Mouse (Mus musculus) stomach, embryonic 14.5 days (tissue): ENCODE measurements at regions not wholly inside any gene's neighbourhood (a gene's known extent, or its start where the extent isn't known, plus 50 kb on each side); places are given as distances from the start of the nearest gene placed in this dataset.
A peak's percentile ranks its signal among the peaks of the same experiment; 100 is the strongest.

Source experiments
- ATAC-seq: fragments of 200-750 bp; cut with Nextera tagmentation; 2 replicates; pipeline ENCODE4 v1.8.0; 2017; ENCODE audit warnings: low read depth, moderate TSS enrichment; ENCODE audit not compliant: insufficient number of reproducible peaks, insufficient read depth, low FRiP score
- H3K27ac ChIP-seq: fragments of 300-500 bp; sonication (generic); 2 replicates; pipeline ENCODE4 v1.5.1; 2014; ENCODE audit warnings: mild to moderate bottlenecking, low read length, moderate library complexity, mixed read lengths
- H3K27me3 ChIP-seq: fragments of 300-500 bp; sonication (generic); 2 replicates; pipeline ENCODE4 v1.6.1; 2014; ENCODE audit warnings: low read length, control low read depth, mixed read lengths; ENCODE audit not compliant: control insufficient read depth, insufficient read depth
- H3K36me3 ChIP-seq: fragments of 300-500 bp; sonication (generic); 2 replicates; pipeline ENCODE4 v1.6.1; 2014; ENCODE audit warnings: mild to moderate bottlenecking, control low read depth, low read length, moderate library complexity, mixed read lengths; ENCODE audit not compliant: control insufficient read depth, insufficient read depth
- H3K4me1 ChIP-seq: fragments of 300-500 bp; sonication (generic); 2 replicates; pipeline ENCODE4 v1.6.1; 2014; ENCODE audit warnings: low read length, control low read depth, mixed read lengths; ENCODE audit not compliant: control insufficient read depth, insufficient read depth
- H3K4me2 ChIP-seq: fragments of 300-500 bp; sonication (generic); replicated peaks from 2 replicates; pipeline ENCODE4 v1.6.1; 2014; ENCODE audit warnings: low read depth, low read length, control low read depth
- H3K4me3 ChIP-seq: fragments of 300-500 bp; sonication (generic); 2 replicates; pipeline ENCODE4 v1.5.1; 2014; ENCODE audit warnings: low read depth, low read length, control low read depth
- H3K9ac ChIP-seq: fragments of 300-500 bp; sonication (generic); replicated peaks from 2 replicates; pipeline ENCODE4 v1.6.1; 2014; ENCODE audit warnings: low read depth, mild to moderate bottlenecking, control low read depth, low read length, moderate library complexity, mixed read lengths
- H3K9me3 ChIP-seq: fragments of 300-500 bp; sonication (generic); 2 replicates; pipeline ENCODE4 v1.6.1; 2016; ENCODE audit warnings: low read depth, low read length, control low read depth; ENCODE audit not compliant: control insufficient read depth
- WGBS: fragments of 180-500 bp; shearing (Covaris S2); extraction: QIAGEN DNeasy Blood & Tissue Kit; methylation state at CpG from one replicate; pipeline ENCODE4 v1.1.7; 2014; 5-methylcytosine and 5-hydroxymethylcytosine counted together

- no peak for ATAC-seq
- no peak overlapping the region for H3K27ac ChIP-seq
- H3K4me2 ChIP-seq, result no peak overlapping the region
- H3K9ac ChIP-seq, result no peak overlapping the region
- no peaks in the 10 kb centered on the region for H3K36me3 ChIP-seq
- no peak overlapping the region for H3K4me3 ChIP-seq
- 61% methylated on average over 2 of the region's 2 CpGs for WGBS
- H3K4me1 ChIP-seq, result no peaks in the 10 kb centered on the region
- H3K9me3 ChIP-seq, result no peaks in the 10 kb centered on the region
- no peaks in the 10 kb centered on the region for H3K27me3 ChIP-seq
Measured at GRCm38 (mm10) chr6:93045524-93045923, 102.2 kb upstream of the Adamts9 start.

DNA sequence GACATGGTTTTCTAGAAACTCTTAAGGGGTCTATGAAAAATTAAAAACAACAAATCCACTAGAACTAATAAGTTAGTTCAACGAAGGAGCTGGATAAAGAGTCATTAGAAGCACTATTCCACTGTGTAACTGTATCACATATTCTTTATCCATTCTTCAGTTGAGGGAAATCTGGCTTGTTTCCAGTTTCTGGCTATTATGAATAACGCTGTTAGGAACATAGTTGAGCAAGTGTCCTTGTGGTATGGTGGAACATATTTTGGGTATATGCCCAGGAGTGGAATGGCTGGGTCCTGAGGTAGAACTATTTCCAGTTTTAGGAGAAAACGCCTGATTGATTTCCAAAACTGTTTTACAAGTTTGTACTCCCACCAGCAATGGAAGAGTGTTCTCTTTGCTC is 97.7 kb upstream of the Adamts9 start:
- WGBS, result 82% methylated on average over 3 of the region's 3 CpGs
- no peak for ATAC-seq

GRCm38 (mm10) chr6:93031812-93032330 is 88.6 kb upstream of the Adamts9 start:
- WGBS, result 86% methylated on average over 1 of the region's 1 CpGs
- no peak overlapping the region for H3K4me2 ChIP-seq
- no peaks in the 10 kb centered on the region for H3K27me3 ChIP-seq
- no peaks in the 10 kb centered on the region for H3K9me3 ChIP-seq
- H3K27ac ChIP-seq, result no peak overlapping the region
- H3K9ac ChIP-seq, result no peak overlapping the region
- no peak overlapping the region for H3K4me3 ChIP-seq
- ATAC-seq, result no peak
- H3K36me3 ChIP-seq, result no peaks in the 10 kb centered on the region
- no peaks in the 10 kb centered on the region for H3K4me1 ChIP-seq

More for the DNA sequence above, 97.7 kb upstream of the Adamts9 start:
- Histone ChIP-seq H3K9me3 (no peaks in the 10 kb centered on the region), H3K4me2 (no peak overlapping the region), H3K9ac (no peak overlapping the region), H3K27ac (no peak overlapping the region), H3K4me1 (no peaks in the 10 kb centered on the region), H3K4me3 (no peak overlapping the region), H3K27me3 (no peaks in the 10 kb centered on the region), H3K36me3 (no peaks in the 10 kb centered on the region)

DNA sequence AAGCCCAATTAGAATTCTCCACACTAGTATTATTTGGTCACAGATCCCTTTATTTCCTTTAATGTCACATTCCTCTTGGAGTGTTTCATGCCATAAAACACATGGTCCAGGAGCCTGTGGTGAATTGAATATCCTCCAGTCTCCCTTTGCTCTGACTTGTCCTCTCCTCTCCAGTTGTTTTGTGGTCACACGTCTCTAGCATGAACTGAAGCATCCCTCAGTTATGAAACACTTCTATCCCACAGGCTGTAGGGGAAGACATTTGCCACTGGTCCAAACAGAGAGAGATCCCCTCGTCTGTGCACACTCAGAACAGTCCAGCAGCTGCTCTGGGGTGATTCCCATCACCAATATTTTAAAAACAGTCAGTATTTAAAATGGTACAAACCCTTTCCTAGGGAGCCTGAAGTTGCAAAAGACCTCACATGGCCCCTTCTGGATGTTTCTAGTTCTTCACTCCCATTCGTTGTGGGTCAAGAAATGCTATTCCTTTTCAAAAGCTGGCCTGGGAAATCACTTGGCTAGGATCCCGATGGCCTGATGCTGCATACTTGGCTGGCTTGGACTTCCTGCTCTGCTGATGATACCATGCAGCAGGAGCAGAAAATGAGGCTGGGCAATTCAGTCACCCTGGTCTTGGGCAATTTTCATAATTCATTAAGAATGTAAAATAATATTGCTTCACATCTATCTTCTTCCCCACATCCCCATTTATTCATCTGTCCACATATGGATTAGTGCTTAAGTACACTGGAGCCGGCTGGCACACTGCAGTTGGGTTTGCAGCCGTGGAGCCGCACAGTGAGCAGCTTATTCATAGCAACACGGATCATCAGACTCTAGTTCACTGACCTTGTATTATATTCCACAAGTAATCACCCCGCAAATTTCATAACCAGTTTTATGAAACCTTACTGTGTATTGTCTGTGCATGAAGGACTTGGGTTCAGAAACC is 83.1 kb upstream of the Adamts9 start:
- Histone ChIP-seq H3K36me3 (no peaks in the 10 kb centered on the region), H3K4me3 (no peak overlapping the region), H3K9me3 (no peaks in the 10 kb centered on the region), H3K27ac (0 out of 2 replicates have a peak overlapping the region, but pooled peaks have one; percentile 33), H3K4me1 (peaks cover 5% of the 10 kb centered on the region), H3K9ac (no peak overlapping the region), H3K27me3 (no peaks in the 10 kb centered on the region), H3K4me2 (no peak overlapping the region)
- WGBS, result 48% methylated on average over 9 of the region's 9 CpGs
- ATAC-seq, result no peak

GRCm38 (mm10) chr6:93014534-93014933 is 71.2 kb upstream of the Adamts9 start:
- H3K27me3 ChIP-seq, result no peaks in the 10 kb centered on the region
- no peak overlapping the region for H3K4me2 ChIP-seq
- H3K36me3 ChIP-seq, result no peaks in the 10 kb centered on the region
- 0 out of 2 replicates have a peak, but pooled peaks have one; percentile 53 for ATAC-seq
- H3K4me3 ChIP-seq, result no peak overlapping the region
- WGBS, result 24% methylated on average over 1 of the region's 1 CpGs
- no peak overlapping the region for H3K27ac ChIP-seq
- H3K9ac ChIP-seq, result no peak overlapping the region
- peaks cover 7% of the 10 kb centered on the region; the same call in 1 of the 2 replicates for H3K4me1 ChIP-seq
- no peaks in the 10 kb centered on the region for H3K9me3 ChIP-seq

GRCm38 (mm10) chr6:93011906-93012305 is 68.6 kb upstream of the Adamts9 start:
- H3K9me3 ChIP-seq, result no peaks in the 10 kb centered on the region
- WGBS, result 90% methylated on average over 5 of the region's 5 CpGs
- H3K36me3 ChIP-seq, result no peaks in the 10 kb centered on the region
- H3K4me2 ChIP-seq, result no peak overlapping the region
- H3K27me3 ChIP-seq, result no peaks in the 10 kb centered on the region
- H3K27ac ChIP-seq, result no peak overlapping the region
- H3K4me1 ChIP-seq, result peaks cover 7% of the 10 kb centered on the region; the same call in 1 of the 2 replicates
- no peak overlapping the region for H3K4me3 ChIP-seq
- no peak for ATAC-seq
- H3K9ac ChIP-seq, result no peak overlapping the region

- Histone ChIP-seq H3K4me2 (no peak overlapping the region), H3K4me3 (no peak overlapping the region), H3K9ac (no peak overlapping the region), H3K36me3 (no peaks in the 10 kb centered on the region), H3K27me3 (no peaks in the 10 kb centered on the region), H3K9me3 (no peaks in the 10 kb centered on the region), H3K27ac (no peak overlapping the region), H3K4me1 (no peaks in the 10 kb centered on the region)
- peak; percentile 49; the same call in 1 of the 2 replicates for ATAC-seq
- 39% methylated on average over 3 of the region's 3 CpGs for WGBS
Measured at GRCm38 (mm10) chr6:93004587-93005240, 61.4 kb upstream of the Adamts9 start.

GRCm38 (mm10) chr6:93003812-93004211 is 60.5 kb upstream of the Adamts9 start:
- ATAC-seq, result no peak
- no peaks in the 10 kb centered on the region for H3K9me3 ChIP-seq
- no peaks in the 10 kb centered on the region for H3K27me3 ChIP-seq
- H3K27ac ChIP-seq, result no peak overlapping the region
- no peaks in the 10 kb centered on the region for H3K4me1 ChIP-seq
- no peak overlapping the region for H3K4me2 ChIP-seq
- H3K36me3 ChIP-seq, result no peaks in the 10 kb centered on the region
- no peak overlapping the region for H3K4me3 ChIP-seq
- 93% methylated on average over 5 of the region's 5 CpGs for WGBS
- H3K9ac ChIP-seq, result no peak overlapping the region
